Mouse (Mus musculus) liver, embryonic 12.5 days (tissue): ENCODE data around the gene Sema4g. TPM values are rescaled to one million over a fixed set of nuclear protein-coding genes. Genes with fewer than 3 reads are reported as not detected.

ENCODE experiments used
- ATAC-seq: fragments of 200-750 bp; cut with Nextera tagmentation; 2 replicates; pipeline ENCODE4 v1.8.0; 2017; ENCODE audit warnings: moderate number of reproducible peaks, mild to moderate bottlenecking, moderate library complexity
- H3K27ac ChIP-seq: fragments of 300-500 bp; sonication (generic); 2 replicates; pipeline ENCODE4 v1.5.1; 2016; ENCODE audit warnings: mild to moderate bottlenecking
- H3K27me3 ChIP-seq: fragments of 300-500 bp; sonication (generic); replicated peaks from 2 replicates; pipeline ENCODE4 v1.6.1; 2016; ENCODE audit warnings: mild to moderate bottlenecking, moderate library complexity
- H3K36me3 ChIP-seq: fragments of 300-500 bp; sonication (generic); 2 replicates; pipeline ENCODE4 v1.6.1; 2016; ENCODE audit warnings: mild to moderate bottlenecking, moderate library complexity
- H3K4me1 ChIP-seq: fragments of 300-500 bp; sonication (generic); 2 replicates; pipeline ENCODE4 v1.6.1; 2016
- H3K4me2 ChIP-seq: fragments of 300-500 bp; sonication (generic); 2 replicates; pipeline ENCODE4 v1.6.1; 2016; ENCODE audit warnings: mild to moderate bottlenecking, moderate library complexity
- H3K4me3 ChIP-seq: fragments of 300-500 bp; sonication (generic); 2 replicates; pipeline ENCODE4 v1.5.1; 2016; ENCODE audit warnings: mild to moderate bottlenecking, moderate library complexity
- H3K9ac ChIP-seq: fragments of 300-500 bp; sonication (generic); 2 replicates; pipeline ENCODE4 v1.6.1; 2016; ENCODE audit warnings: mild to moderate bottlenecking, moderate library complexity
- H3K9me3 ChIP-seq: fragments of 300-500 bp; sonication (generic); replicated peaks from 2 replicates; pipeline ENCODE4 v1.6.1; 2016; ENCODE audit warnings: mild to moderate bottlenecking, moderate library complexity
- WGBS: fragments of 180-500 bp; shearing (Covaris S2); methylation state at CpG from one replicate; pipeline ENCODE4 v1.1.7; 2016; ENCODE audit not compliant: insufficient replicate concordance; 5-methylcytosine and 5-hydroxymethylcytosine counted together
- polyA plus RNA-seq: library from polyadenylated mRNA; unstranded; fragments of >200 nt; fragmentation: Nextera tagmentation; extraction: Ambion mirVana; gene quantifications from 2 replicates; pipeline ENCODE4 v1.2.1, GENCODE M21; 2016

Sema4g gene
- polyA plus RNA-seq, result 2.4 TPM in 2 replicates

DNA sequence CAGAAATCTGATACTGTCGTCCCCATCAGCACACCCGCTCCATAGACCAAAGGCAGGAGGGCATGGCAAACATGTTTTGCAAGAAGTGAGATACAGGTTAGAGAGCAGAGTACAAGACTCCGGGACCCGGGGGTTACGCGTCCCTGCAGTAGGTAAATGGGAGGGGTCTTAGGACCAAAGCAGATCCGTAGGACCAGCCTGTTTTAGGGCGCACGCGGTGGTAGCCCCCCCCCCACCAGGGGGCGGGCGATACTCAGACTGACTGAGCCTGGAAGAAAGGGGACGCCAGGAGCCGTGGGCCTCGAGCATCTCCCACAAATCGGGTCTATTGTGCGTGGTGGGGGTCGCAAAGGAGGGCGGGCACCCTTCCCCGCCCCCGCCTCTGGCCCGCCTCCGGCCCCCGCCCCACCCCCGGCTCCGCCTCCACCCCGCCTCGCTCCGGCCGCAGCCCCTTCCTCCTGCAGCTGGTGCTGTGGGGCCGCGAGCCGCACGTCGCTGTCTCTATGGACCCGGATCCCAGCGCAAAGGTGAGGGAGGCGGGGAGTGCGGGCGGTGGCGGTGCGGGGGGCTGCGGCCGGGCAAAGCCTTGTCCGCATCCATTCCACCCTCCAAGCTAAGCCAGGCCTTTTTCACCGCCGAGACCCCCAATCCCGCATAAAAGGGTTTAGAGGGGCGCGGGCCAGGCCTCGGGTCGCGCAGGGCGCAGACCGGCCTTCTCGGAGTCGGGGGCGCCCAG, at the start of gene Sema4g:
Gene Sema4g, plus strand, starts transcription at position 271 of the 736 bp plus-strand sequence.
- no peaks in the 10 kb centered on the region for H3K36me3 ChIP-seq
- no peaks in the 10 kb centered on the region for H3K9me3 ChIP-seq
- 2% methylated on average over 53 of the region's 58 CpGs for WGBS
- H3K4me1 ChIP-seq, result peaks cover 42% of the 10 kb centered on the region
- 0 out of 2 replicates have a peak, but pooled peaks have one; percentile 25 for ATAC-seq
- peak within 1 kb of the TSS; percentile 59 for H3K4me3 ChIP-seq
- peak within 1 kb of the TSS; percentile 69 for H3K27ac ChIP-seq
- H3K27me3 ChIP-seq, result peaks cover 54% of the 10 kb centered on the region
- peak within 1 kb of the TSS; percentile 71 for H3K4me2 ChIP-seq
- peak within 1 kb of the TSS; percentile 63 for H3K9ac ChIP-seq

DNA sequence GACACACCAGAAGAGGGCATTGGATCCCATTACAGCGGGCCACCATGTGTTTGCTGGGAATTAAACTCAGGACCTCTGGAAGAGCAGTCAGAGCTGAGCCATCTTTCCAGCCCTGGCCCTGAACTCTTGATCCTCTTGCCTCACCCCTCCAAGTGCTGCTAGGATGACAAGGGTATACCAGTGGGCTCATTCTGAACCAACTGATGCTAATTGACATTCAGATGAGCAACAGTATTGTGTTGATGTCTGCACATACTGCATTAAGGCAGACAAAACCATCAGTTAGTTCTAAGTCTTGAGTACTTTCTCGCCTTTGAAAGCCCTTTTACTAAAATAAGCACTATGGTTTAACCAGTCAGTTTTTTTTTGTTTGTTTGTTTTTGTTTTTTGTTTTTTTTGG, 29.3 kb upstream of the Sema4g start:
- Histone ChIP-seq H3K4me2 (no peak overlapping the region), H3K27ac (no peak overlapping the region), H3K4me1 (no peaks in the 10 kb centered on the region), H3K36me3 (peaks cover 95% of the 10 kb centered on the region), H3K9me3 (no peaks in the 10 kb centered on the region), H3K4me3 (no peak overlapping the region), H3K27me3 (no peaks in the 10 kb centered on the region), H3K9ac (no peak overlapping the region)
- 85% methylated on average over 2 of the region's 2 CpGs for WGBS
- ATAC-seq, result no peak

DNA sequence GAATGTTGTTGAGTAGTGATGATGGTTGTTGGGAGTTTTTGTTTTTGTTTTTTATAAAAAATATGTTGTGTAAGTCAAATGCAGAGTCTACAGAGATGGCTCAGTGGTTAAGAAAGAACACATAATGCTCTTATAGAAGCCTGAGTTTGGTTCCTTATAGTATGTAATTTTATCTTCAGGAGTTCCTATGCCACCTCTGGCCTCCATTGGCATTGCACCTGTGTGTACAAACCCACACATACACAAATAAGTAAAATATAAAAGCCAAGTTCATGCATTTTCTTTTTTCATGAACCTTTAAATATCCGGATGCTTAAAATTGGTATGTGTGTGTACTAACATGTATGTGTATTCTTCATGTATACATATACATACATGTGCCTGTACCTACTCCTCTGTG, 22.9 kb upstream of the Sema4g start:
- no peaks in the 10 kb centered on the region for H3K4me1 ChIP-seq
- no peaks in the 10 kb centered on the region for H3K9me3 ChIP-seq
- no peak overlapping the region for H3K4me3 ChIP-seq
- ATAC-seq, result no peak
- H3K36me3 ChIP-seq, result peaks cover 92% of the 10 kb centered on the region
- 86% methylated on average over 1 of the region's 1 CpGs for WGBS
- H3K27me3 ChIP-seq, result no peaks in the 10 kb centered on the region
- H3K27ac ChIP-seq, result no peak overlapping the region
- H3K9ac ChIP-seq, result no peak overlapping the region
- no peak overlapping the region for H3K4me2 ChIP-seq

DNA sequence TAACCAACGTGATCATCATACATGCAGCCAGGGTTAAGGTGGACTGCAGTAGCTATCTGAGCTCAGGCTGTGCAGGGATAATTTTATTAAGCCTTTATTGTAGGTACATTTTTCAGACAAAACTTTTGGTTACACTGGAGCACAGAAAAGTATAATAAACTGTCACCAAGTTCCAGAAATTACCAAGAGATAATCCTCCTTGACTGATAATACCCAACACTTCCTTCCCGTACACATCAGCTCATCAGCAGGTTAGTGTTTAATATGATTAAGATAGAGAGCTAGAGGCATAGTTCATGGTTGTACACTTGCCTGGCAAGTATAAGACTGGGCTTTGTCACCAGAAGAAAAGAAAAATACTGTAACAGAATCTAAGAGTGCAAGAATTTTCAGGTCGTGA, 20.6 kb upstream of the Sema4g start:
- Histone ChIP-seq H3K27me3 (no peaks in the 10 kb centered on the region), H3K4me3 (no peak overlapping the region), H3K36me3 (peaks cover 93% of the 10 kb centered on the region), H3K27ac (no peak overlapping the region), H3K4me1 (no peaks in the 10 kb centered on the region), H3K9me3 (no peaks in the 10 kb centered on the region), H3K4me2 (no peak overlapping the region), H3K9ac (no peak overlapping the region)
- 67% methylated on average over 3 of the region's 3 CpGs for WGBS
- ATAC-seq, result no peak

DNA sequence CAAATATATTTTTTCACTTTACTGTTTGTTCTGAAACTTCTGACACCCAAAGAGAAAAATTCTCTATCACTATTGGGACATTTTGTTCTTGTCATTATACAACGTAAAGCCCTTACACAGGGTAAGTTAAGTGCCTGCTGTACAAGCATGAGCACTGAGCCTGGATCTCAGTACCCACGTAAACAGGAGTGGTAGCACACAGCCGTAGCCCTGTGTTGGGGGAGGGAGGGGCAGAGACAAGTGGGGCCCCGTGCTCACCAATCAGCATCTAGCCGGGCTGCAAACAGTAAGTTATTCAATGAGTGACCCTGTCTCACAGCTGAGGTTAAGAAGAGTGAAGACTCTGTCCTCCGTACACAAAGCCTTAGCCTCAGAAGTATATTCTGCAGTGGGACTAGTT, 12.3 kb upstream of the Sema4g start:
- Histone ChIP-seq H3K4me3 (no peak overlapping the region), H3K9ac (no peak overlapping the region), H3K4me1 (no peaks in the 10 kb centered on the region), H3K27ac (no peak overlapping the region), H3K36me3 (peaks cover 98% of the 10 kb centered on the region), H3K27me3 (no peaks in the 10 kb centered on the region), H3K9me3 (no peaks in the 10 kb centered on the region), H3K4me2 (no peak overlapping the region)
- WGBS, result 82% methylated on average over 6 of the region's 6 CpGs
- ATAC-seq, result no peak

DNA sequence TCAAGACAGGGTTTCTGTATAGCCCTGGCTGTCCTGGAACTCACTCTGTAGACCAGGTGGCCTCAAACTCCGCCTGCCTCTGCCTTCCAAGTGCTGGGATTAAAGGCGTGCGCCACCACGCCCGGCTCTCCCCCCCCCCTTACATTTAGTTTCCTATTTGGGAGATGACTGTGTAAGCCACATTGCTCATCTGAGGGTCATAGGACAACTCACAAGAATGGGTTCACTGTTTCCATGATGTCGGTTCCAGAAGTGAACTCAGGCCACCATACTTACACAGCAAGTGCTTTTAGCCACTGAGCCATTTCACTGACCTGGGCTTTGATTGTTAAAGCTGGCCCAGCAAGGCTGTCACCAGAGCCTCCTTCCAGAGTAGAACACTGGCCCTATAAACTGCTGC, 11.8 kb upstream of the Sema4g start:
- WGBS, result 88% methylated on average over 6 of the region's 6 CpGs
- no peak overlapping the region for H3K9ac ChIP-seq
- H3K36me3 ChIP-seq, result peaks cover 98% of the 10 kb centered on the region

DNA sequence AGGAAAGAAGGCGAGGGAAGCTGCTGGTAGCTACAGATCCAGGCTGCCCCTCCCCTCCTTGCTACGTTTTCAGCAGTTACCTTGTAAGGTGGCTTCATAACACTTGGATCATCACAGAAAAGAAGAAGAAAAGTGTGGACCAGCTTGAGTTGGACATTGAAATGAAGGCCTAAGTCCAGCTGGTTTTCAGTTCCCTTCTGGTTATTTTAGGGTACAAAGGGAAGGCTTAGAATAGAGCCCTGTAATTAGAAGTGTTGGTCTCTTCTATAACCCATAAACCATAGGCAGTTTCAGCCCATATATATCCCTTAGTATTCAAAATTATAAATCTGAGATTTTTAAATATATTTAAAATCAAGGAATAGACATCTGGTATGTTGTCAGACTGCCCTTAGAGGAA, 8.1 kb upstream of the Sema4g start:
- peaks cover 13% of the 10 kb centered on the region; the same call in 1 of the 2 replicates for H3K4me1 ChIP-seq
- H3K9me3 ChIP-seq, result no peaks in the 10 kb centered on the region
- 75% methylated on average over 2 of the region's 2 CpGs for WGBS
- no peak for ATAC-seq
- H3K4me3 ChIP-seq, result no peak overlapping the region
- H3K4me2 ChIP-seq, result no peak overlapping the region
- no peak overlapping the region for H3K9ac ChIP-seq
- H3K27ac ChIP-seq, result no peak overlapping the region
- peaks cover 71% of the 10 kb centered on the region for H3K36me3 ChIP-seq
- H3K27me3 ChIP-seq, result no peaks in the 10 kb centered on the region

More for the DNA sequence above, 11.8 kb upstream of the Sema4g start:
- no peak overlapping the region for H3K27ac ChIP-seq
- H3K27me3 ChIP-seq, result no peaks in the 10 kb centered on the region
- no peak overlapping the region for H3K4me2 ChIP-seq
- no peaks in the 10 kb centered on the region for H3K4me1 ChIP-seq
- no peak for ATAC-seq
- H3K9me3 ChIP-seq, result no peaks in the 10 kb centered on the region
- no peak overlapping the region for H3K4me3 ChIP-seq

DNA sequence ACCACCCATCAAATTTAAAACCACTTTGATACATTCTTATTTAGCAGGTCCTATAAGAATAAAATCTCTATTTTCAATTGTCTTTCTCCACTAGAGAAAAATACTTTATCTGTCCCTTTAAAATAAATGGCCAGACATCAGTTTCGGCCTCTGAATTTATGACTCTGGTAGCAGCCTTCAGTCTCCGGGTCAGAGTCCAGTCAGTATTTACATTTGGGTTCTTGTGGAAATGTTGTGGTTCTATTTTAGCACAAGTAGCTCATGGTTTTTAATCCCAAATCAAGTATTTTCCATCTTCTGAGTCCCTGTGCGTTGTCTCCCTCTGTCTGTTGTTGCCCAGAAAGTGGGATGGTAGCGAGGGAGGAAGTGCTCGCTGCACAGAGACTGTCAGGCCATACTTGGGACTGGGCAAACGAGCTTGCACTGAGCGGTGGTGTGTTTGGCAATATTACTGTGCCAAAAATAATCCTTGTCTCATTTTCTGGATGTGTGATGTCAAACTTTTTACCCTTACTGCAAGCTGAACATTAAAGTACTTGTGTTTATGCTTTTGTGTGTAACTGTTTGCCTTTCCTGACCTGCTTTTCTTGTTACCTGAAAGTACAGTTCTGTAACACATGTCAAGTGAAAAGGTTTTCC, 6.3 kb upstream of the Sema4g start:
- Histone ChIP-seq H3K4me2 (no peak overlapping the region), H3K9ac (no peak overlapping the region), H3K4me1 (peaks cover 22% of the 10 kb centered on the region), H3K27ac (no peak overlapping the region), H3K36me3 (peaks cover 53% of the 10 kb centered on the region), H3K9me3 (no peaks in the 10 kb centered on the region), H3K4me3 (no peak overlapping the region), H3K27me3 (peaks cover 12% of the 10 kb centered on the region)
- ATAC-seq, result no peak
- 73% methylated on average over 7 of the region's 7 CpGs for WGBS

DNA sequence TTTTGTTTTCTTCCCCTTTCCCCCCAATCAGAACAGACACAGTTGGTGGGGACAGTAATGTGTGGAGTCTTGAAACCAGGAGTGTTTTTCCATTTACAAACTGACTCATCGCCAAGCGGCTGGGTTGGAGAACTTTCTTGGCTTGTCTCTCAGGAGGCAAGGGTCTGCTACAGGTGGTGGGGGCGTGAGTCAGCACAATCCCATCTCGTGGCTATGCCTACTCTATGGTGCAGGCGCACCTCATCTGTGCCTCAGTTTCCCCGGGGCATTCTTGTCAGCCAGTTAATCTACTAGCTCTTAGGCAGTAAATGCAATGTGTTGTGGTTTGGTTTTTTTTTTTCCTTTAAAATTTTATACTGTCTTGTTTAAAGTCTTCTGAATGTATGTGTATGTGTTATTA, 5.5 kb upstream of the Sema4g start:
- Histone ChIP-seq H3K27me3 (peaks cover 20% of the 10 kb centered on the region), H3K4me3 (no peak overlapping the region), H3K9me3 (no peaks in the 10 kb centered on the region), H3K27ac (no peak overlapping the region), H3K9ac (no peak overlapping the region), H3K4me2 (no peak overlapping the region), H3K36me3 (peaks cover 45% of the 10 kb centered on the region), H3K4me1 (peaks cover 22% of the 10 kb centered on the region)
- WGBS, result 80% methylated on average over 6 of the region's 6 CpGs
- ATAC-seq, result no peak

DNA sequence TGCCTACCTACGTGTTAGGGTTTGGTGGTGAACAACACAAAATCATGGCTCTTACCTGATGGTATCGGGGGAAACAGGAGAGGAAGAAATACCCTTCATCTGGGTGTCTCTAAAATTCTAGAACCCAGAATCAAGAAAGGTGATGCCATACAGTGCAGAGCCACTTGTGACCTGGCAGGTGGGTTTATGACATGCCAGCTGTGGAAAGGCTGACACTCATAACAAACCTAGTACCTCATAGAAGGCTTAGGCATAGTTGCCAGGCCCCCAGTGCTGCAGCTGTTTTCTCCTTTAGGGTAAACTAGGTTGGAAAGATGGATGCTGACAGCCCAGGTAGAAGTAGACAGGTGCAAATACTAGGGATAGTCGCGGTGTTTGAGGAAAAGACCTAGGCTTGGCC, 4.5 kb upstream of the Sema4g start:
- no peak overlapping the region for H3K9ac ChIP-seq
- H3K4me2 ChIP-seq, result no peak overlapping the region
- peaks cover 34% of the 10 kb centered on the region for H3K36me3 ChIP-seq
- no peak overlapping the region for H3K27ac ChIP-seq
- H3K27me3 ChIP-seq, result peaks cover 31% of the 10 kb centered on the region
- H3K9me3 ChIP-seq, result no peaks in the 10 kb centered on the region
- H3K4me3 ChIP-seq, result no peak overlapping the region
- H3K4me1 ChIP-seq, result peaks cover 30% of the 10 kb centered on the region
- ATAC-seq, result no peak
- whole genome bisulfite sequencing, result 83% methylated on average over 4 of the region's 4 CpGs

DNA sequence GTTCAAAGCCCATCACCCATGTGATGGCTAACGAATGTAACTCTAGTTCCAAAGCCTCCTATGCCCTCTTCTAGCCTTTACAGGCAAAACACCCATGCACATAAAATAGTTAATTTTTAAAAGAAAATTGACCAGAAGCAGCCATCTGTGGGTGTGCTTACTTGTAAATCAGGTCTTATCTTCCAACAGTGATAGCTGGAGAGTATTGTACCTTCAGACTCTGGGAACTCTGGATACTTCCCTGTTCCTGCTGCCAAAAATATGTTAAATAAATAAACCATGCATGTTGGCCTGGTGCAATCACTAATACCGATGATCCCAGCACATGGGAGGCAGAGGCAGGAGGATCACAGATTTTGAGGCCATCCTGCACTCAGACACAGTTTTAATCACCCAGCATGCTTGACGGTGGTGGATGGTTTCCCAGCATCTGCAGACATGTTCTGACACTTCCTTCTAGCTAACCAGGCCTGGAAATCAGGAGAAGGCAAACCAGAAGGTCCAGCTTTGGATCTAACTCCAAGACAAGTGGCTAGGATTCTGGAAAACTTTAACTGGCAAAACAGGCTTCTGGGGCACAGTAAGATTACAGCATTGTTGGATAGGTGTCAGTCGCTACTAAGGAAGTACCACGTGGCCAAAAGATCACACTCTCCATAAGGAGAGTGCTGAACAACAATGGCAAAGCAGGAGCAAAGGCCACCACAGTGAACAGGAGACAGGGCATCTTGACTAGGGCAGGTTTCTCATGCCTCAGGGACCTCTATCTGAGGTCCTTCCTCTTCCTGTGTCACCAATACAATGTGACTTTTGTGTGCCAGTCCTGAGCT, 3.5 kb upstream of the Sema4g start:
- H3K9ac ChIP-seq, result no peak overlapping the region
- no peaks in the 10 kb centered on the region for H3K9me3 ChIP-seq
- H3K4me3 ChIP-seq, result no peak overlapping the region
- H3K36me3 ChIP-seq, result peaks cover 25% of the 10 kb centered on the region
- H3K4me2 ChIP-seq, result no peak overlapping the region
- no peak overlapping the region for H3K27ac ChIP-seq
- ATAC-seq, result no peak
- 47% methylated on average over 5 of the region's 5 CpGs for WGBS
- H3K27me3 ChIP-seq, result peaks cover 40% of the 10 kb centered on the region
- peaks cover 33% of the 10 kb centered on the region for H3K4me1 ChIP-seq

DNA sequence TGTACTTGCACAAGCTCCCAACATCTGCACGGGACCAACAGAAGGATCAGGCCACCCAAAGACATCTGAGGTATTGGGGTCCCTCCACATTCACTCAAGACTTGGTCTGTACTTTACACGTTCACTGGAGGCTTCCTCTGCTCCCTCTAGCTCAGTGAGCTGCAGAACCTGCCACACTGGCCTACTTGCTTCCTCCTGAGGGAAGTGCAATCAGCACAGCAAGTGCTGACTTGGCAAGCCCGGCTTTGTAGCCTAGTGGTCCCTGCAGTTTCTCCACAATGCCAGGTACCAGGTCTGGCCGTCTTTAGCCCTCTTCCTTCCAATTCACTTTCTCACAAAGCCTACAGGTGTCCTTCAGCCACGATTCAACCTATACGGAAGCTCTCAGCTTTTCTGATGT, 1.9 kb upstream of the Sema4g start:
- Histone ChIP-seq H3K4me1 (peaks cover 33% of the 10 kb centered on the region), H3K4me2 (no peak overlapping the region), H3K9me3 (no peaks in the 10 kb centered on the region), H3K27me3 (peaks cover 54% of the 10 kb centered on the region), H3K4me3 (no peak overlapping the region), H3K36me3 (peaks cover 10% of the 10 kb centered on the region), H3K27ac (no peak overlapping the region), H3K9ac (no peak overlapping the region)
- no peak for ATAC-seq
- WGBS, result 54% methylated on average over 6 of the region's 6 CpGs
